Mouse (Mus musculus): ENCODE measurements at regions not wholly inside any gene's neighbourhood (a gene's known extent, or its start where the extent isn't known, plus 50 kb on each side); places are given as distances from the start of the nearest gene placed in this dataset.

GRCm38 (mm10) chr14:17427751-17428150 lies 232.3 kb upstream of the Thrb start:
- no peak for TF ChIP-seq CTCF (IDR thresholded peaks at IDR 0.05; ENCODE audit: insufficient read depth, low read depth, low read length)
- TF ChIP-seq POLR2A (IDR thresholded peaks at IDR 0.05; ENCODE audit: insufficient read depth, low read depth, low read length): no peak
